Mouse (Mus musculus): ENCODE measurements at regions not wholly inside any gene's neighbourhood (a gene's known extent, or its start where the extent isn't known, plus 50 kb on each side); places are given as distances from the start of the nearest gene placed in this dataset.
"Not testable (repeated sequence)": the region's sequence is repeated elsewhere in the genome, so short reads cannot be mapped to it uniquely, and the experiment has no call there.

DNA sequence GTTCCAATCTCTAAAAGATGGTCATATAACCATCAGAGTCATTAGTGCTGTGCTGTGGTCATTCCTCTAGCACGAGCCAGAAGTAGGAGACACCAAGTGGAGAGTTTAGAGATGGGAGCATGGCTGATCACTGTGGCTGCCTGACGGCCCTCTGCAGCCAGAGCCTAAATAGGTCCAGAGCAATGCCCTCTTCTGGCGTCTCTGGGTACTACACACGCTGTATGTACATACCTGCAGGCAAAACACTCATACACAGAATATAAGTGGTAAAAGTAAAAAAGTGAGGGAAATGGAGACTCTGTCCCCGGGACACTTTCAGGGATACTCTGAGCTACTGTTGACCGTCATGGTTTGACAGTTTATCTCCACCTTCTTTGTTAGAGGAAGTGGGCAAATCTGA lies 91.4 kb downstream of the Gm21738 start:
- intact Hi-C loops (cut with DNase I) = loop anchor here (2.0 kb wide), 1 partner anchor 15 kb away; no protein-coding TSS in a partner anchor
- no peak for DNase-seq (ENCODE audit: low spot score)

DNA sequence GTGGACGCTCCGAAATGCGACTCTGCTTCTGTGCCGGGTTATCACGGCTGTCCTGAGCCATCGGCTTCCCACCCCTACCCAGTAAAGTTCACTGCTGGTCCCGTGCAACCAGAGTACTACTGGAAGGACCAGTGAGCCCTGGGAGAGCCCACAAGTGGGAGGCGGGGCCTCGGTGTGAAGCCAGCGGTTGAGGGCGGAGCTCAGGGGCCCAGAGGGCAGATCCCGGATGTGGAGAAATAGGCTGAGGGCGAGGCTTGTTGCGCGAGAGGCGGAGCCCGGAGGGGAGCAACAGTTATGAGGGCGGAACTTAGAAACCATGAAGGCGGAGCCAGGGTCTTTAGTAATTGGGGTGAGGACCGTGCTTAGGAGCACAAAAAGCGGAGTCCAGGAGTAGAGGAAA lies 107.1 kb downstream of the Gm21738 start:
- intact Hi-C loops (cut with DNase I) = no loop called here
- DNase-seq (ENCODE audit: low spot score) = no peak

DNA sequence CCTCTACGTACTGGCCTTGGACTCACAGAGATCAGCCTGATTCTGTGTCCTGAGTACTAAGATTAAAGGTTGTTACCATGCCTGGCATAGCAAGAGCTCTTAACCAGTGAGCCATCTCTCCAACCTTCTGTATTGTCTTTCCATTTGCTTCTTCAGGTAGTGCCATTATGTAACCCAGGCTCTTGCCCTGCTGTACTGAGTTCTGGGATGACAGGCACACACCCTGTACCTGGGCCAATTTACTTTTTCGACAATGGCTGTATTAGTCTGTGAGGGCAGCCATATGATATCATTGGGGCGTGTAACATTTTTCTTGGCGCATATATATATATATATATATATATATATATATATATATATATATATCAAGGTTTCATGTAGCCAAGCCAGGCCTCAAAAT lies 115.9 kb downstream of the Gm21738 start:
- intact Hi-C loops (cut with DNase I); DNase-seq (ENCODE audit: low spot score): not testable (repeated sequence)

DNA sequence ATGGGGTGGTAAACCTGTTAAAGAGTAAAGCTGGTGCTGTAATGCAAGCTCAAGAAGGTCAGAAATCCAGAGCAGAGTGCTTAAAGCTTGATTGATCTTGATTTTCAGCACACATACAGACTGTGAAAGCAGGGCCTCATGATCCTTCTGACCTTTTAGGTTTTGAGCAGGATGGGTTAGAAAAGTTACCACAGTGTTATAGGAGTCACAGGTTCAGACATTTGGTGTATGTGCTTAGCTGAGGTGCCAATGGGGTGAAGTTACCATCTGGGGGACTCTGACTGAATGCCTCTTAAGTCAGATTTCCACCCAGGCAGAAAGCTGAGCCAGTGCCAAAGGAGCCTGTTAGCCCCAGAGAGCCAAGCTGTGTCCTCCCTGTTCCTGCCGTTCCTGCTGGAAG lies 139.6 kb downstream of the Gm21738 start:
- intact Hi-C loops (cut with DNase I) = no loop called here
- DNase-seq (ENCODE audit: low spot score) = no peak

DNA sequence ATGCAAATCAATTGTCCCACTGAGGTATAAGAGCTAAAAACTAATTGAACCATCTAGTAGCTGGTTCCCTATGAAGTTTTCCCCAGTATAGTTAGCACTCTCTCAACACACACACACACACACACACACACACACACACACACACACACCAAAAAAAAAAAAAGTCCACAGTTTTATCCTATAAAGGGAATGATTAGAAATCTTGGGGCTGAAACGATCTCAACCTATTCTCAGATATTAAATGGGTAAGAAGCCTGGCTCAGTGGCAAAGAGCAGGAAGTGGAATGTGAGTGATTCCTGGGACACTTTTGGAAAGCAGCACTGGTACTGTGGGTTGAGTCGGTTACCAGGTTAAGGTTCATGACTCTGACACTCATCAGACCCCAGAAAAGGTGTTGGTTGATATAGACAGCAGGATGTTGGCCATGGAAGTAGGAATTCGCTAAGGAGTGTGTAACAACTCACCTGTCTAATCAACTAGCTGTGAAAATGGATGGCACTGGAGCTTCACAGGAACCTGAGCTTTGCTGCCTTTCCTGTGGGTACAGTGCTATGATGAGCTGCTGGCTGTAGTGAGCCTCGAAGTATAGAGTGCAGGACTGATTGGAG lies 140.8 kb downstream of the Gm21738 start:
- no peak for DNase-seq (ENCODE audit: low spot score)
- intact Hi-C loops (cut with DNase I) = no loop called here

All from heart, postnatal 25 days (tissue).